Comparison of ENCODE assay signal across 9 mouse cellular contexts in the genomic region with DNA sequence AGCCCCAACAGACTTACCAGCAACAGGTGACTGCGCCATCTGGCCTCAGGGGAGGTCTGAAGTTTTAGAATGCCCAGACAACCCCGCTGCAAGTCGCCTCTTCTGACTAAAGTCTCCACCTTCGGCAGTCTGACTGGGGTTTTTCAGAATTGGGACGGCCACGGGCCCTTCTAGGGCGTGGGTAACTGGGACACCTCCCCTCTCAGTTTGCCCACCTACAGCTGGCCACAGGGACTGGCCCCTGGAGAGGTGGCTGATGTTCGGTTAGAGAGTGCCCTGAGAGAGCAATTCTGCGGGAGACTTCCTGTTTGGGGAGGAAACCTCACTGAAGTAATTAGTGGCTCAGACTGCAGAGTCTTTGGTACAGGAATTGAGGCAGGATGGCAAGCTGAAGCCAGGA. TPM values are rescaled to one million over a fixed set of nuclear protein-coding genes. Genes with fewer than 3 reads are reported as not detected.
DNase-seq lines count a peak whose midpoint lies in the region; TF ChIP-seq lines count a peak whose summit lies in the region.
"Had no signal": no experiment of that assay in that cellular context is flagged by ENCODE, and none has a peak within 500 bp of the region (broad histone marks: within the 10 kb centered on the region; RNA-seq: fewer than 3 reads in every experiment).

No protein-coding gene starts in this region.

- TF ChIP-seq POLR2A in myocyte (IDR thresholded peaks at IDR 0.05; ENCODE audit: insufficient read length, low read depth): no peak

- intact Hi-C loops in heart, postnatal 25 days (cut with DNase I): no loop called here

- H3K36me3 ChIP-seq in myocyte (ENCODE audit: control insufficient read depth, insufficient read depth): no peaks in the 10 kb centered on the region

- no peaks in the 10 kb centered on the region for H3K27me3 ChIP-seq in myocyte (ENCODE audit: control insufficient read depth, insufficient read depth, insufficient read length)

- peak overlapping the region; percentile 10 for H3K4me3 ChIP-seq in myocyte
- H3K4me3 ChIP-seq: layer of hippocampus, adult 2 months had no signal

- DNase-seq in gastrocnemius, adult 18-20 months (ENCODE audit: low spot score): peak; percentile 50
- DNase-seq in gastrocnemius, postnatal 10 days: no peak
- DNase-seq in c-Kit-positive CD71-positive TER-119-negative erythroid progenitor cells, embryonic 14.5 days (ENCODE audit: low read depth): peak; percentile 50
- DNase-seq in heart, postnatal 25 days (ENCODE audit: low spot score): peak; percentile 31
- no peak for DNase-seq in right cerebral cortex, postnatal 4 days
- no peak for DNase-seq in thymus, postnatal 10 days (ENCODE audit: low spot score in 2 of 2)
- no peak for DNase-seq in ovary, postnatal 10 days (ENCODE audit: low spot score)

- H3K79me2 ChIP-seq in myocyte (ENCODE audit: control insufficient read depth, insufficient read depth): peaks cover 6% of the 10 kb centered on the region

- peak overlapping the region; percentile 93 for H3K4me2 ChIP-seq in myocyte (ENCODE audit: low read depth)

- H3ac ChIP-seq in myocyte (ENCODE audit: control insufficient read depth, insufficient read length): no peak overlapping the region

TF ChIP-seq in myocyte, 11 proteins besides CTCF, POLR2A, EP300 and RAD21:
- peak in 1 of 3 experiments; percentile 59 for TF ChIP-seq MYOG (IDR thresholded peaks at IDR 0.05; ENCODE audit: control insufficient read depth in 1 of 3, insufficient read depth in 1 of 3, insufficient read length in 2 of 3, low read depth in 2 of 3)
- TF ChIP-seq MYOD1 (IDR thresholded peaks at IDR 0.05; ENCODE audit: control insufficient read depth in 1 of 3, insufficient read length in 2 of 3, low read depth in 2 of 3): peak in 1 of 3 experiments; percentile 25
- TF ChIP-seq MAX (IDR thresholded peaks at IDR 0.05; ENCODE audit: low read depth): no peak

RNA-seq across cellular contexts. Expression of gene Steap3, which starts 13.8 kb away (rescaled TPM):
- total RNA-seq in gastrocnemius, adult 18-20 months (2021): 10 to 100 TPM; 18.8 to 18.9 TPM
- 10 to 100 TPM; 41.2 to 41.4 TPM for total RNA-seq in gastrocnemius, postnatal 10 days (2021)
- total RNA-seq in heart, postnatal 25 days (2021): 10 to 100 TPM; 26.8 to 35.9 TPM
- 33.7 TPM for polyA plus RNA-seq in myocyte (2012; fragmentation: generic; extraction: Trizol)

Comparison
In these comparisons a context has a peak if more than half of its experiments do, and no peak if none do; other contexts are left out.
1. DNase-seq: peak in gastrocnemius, adult 18-20 months (single experiment), c-Kit-positive CD71-positive TER-119-negative erythroid progenitor cells, embryonic 14.5 days (single experiment) and heart, postnatal 25 days (single experiment); none in gastrocnemius, postnatal 10 days (single experiment), right cerebral cortex, postnatal 4 days (single experiment), thymus, postnatal 10 days (0 of 2) and ovary, postnatal 10 days (single experiment).